Comparison of ENCODE assay signal across 18 mouse cellular contexts in genomic region chr13:56599511-56599910, GRCm38 (mm10). TPM values are rescaled to one million over a fixed set of nuclear protein-coding genes. Genes with fewer than 3 reads are reported as not detected.
DNase-seq lines count a peak whose midpoint lies in the region; ATAC-seq and TF ChIP-seq lines count a peak whose summit lies in the region.
"Had no signal": no experiment of that assay in that cellular context is flagged by ENCODE, and none has a peak within 500 bp of the region (broad histone marks: within the 10 kb centered on the region; RNA-seq: fewer than 3 reads in every experiment).

No protein-coding gene starts in this region.

- H3K4me1 ChIP-seq in forebrain, embryonic 10.5 days: peaks cover 39% of the 10 kb centered on the region
- H3K4me1 ChIP-seq in forebrain, embryonic 13.5 days: peaks cover 30% of the 10 kb centered on the region
- H3K4me1 ChIP-seq in kidney, embryonic 16.5 days (ENCODE audit: insufficient read depth, low read length): peaks cover 32% of the 10 kb centered on the region
- peaks cover 11% of the 10 kb centered on the region for H3K4me1 ChIP-seq in kidney, adult 2 months (ENCODE audit: control insufficient read depth, insufficient read depth, low read length)
- peaks cover 24% of the 10 kb centered on the region for H3K4me1 ChIP-seq in embryonic fibroblast, embryonic 13.5 days (ENCODE audit: control insufficient read depth, insufficient read depth, low read length)
- H3K4me1 ChIP-seq in stomach, embryonic 15.5 days: peaks cover 58% of the 10 kb centered on the region

- no peak for TF ChIP-seq CTCF in kidney, adult 2 months (conservative IDR thresholded peaks at IDR 0.05; ENCODE audit: insufficient read depth, insufficient read length, low read depth, low read length)
- TF ChIP-seq CTCF in embryonic fibroblast, embryonic 13.5 days (IDR thresholded peaks at IDR 0.05; ENCODE audit: borderline replicate concordance, insufficient read depth, low read length): no peak

- no peak overlapping the region for H3K9ac ChIP-seq in forebrain, embryonic 13.5 days
- no peak overlapping the region for H3K9ac ChIP-seq in kidney, embryonic 16.5 days (replicated peaks; ENCODE audit: low read length)
- H3K9ac ChIP-seq in stomach, embryonic 15.5 days: no peak overlapping the region
- H3K9ac ChIP-seq: forebrain, embryonic 12.5 days; liver, postnatal 0 days had no signal

- H3K4me3 ChIP-seq in forebrain, embryonic 10.5 days: no peak overlapping the region
- H3K4me3 ChIP-seq in forebrain, embryonic 13.5 days: no peak overlapping the region
- no peak overlapping the region for H3K4me3 ChIP-seq in kidney, embryonic 16.5 days (ENCODE audit: low read length)
- H3K4me3 ChIP-seq in kidney, adult 2 months (ENCODE audit: insufficient read depth, low read depth, low read length): no peak overlapping the region
- H3K4me3 ChIP-seq in embryonic fibroblast, embryonic 13.5 days (ENCODE audit: insufficient read depth, low read length): no peak overlapping the region
- no peak overlapping the region for H3K4me3 ChIP-seq in stomach, embryonic 15.5 days (replicated peaks)
- H3K4me3 ChIP-seq: forebrain, embryonic 12.5 days; gastrocnemius, adult 2 months had no signal

- no peaks in the 10 kb centered on the region for H3K36me3 ChIP-seq in forebrain, embryonic 10.5 days (replicated peaks)
- no peaks in the 10 kb centered on the region for H3K36me3 ChIP-seq in forebrain, embryonic 13.5 days (ENCODE audit: poor library complexity, severe bottlenecking)
- no peaks in the 10 kb centered on the region for H3K36me3 ChIP-seq in kidney, embryonic 16.5 days (ENCODE audit: insufficient read depth, low read length)
- no peaks in the 10 kb centered on the region for H3K36me3 ChIP-seq in kidney, adult 2 months (ENCODE audit: control insufficient read depth, insufficient read depth, low read length)
- H3K36me3 ChIP-seq in stomach, embryonic 15.5 days: no peaks in the 10 kb centered on the region
- H3K36me3 ChIP-seq: forebrain, embryonic 12.5 days had no signal

- TF ChIP-seq POLR2A in kidney, adult 2 months (IDR thresholded peaks at IDR 0.05; ENCODE audit: low read depth, low read length): no peak
- no peak for TF ChIP-seq POLR2A in embryonic fibroblast, embryonic 13.5 days (IDR thresholded peaks at IDR 0.05; ENCODE audit: low read depth, low read length)

- DNase-seq in forebrain, embryonic 10.5 days (ENCODE audit: extremely low spot score, low spot score): no peak
- DNase-seq in kidney, adult 2 months: no peak
- DNase-seq in left cerebral cortex, adult 18-20 months (ENCODE audit: low spot score in 2 of 2): no peak
- DNase-seq in gastrocnemius, postnatal 25 days: no peak
- DNase-seq: cerebellum, adult 11 months; kidney, adult 11 months; liver, postnatal 0 days had no signal

- ATAC-seq in forebrain, embryonic 13.5 days: no peak
- ATAC-seq in kidney, embryonic 16.5 days (ENCODE audit: low FRiP score, low TSS enrichment): no peak
- no peak for ATAC-seq in stomach, embryonic 15.5 days (ENCODE audit: insufficient read depth, low FRiP score, low read depth)
- ATAC-seq: liver, postnatal 0 days had no signal

- H3K27me3 ChIP-seq in forebrain, embryonic 10.5 days (ENCODE audit: poor library complexity, severe bottlenecking): 0 out of 2 replicates have a peak, but pooled peaks cover 5% of the 10 kb centered on the region
- no peaks in the 10 kb centered on the region for H3K27me3 ChIP-seq in forebrain, embryonic 13.5 days
- no peaks in the 10 kb centered on the region for H3K27me3 ChIP-seq in kidney, embryonic 16.5 days (ENCODE audit: insufficient read depth, low read length)
- H3K27me3 ChIP-seq in kidney, adult 2 months (replicated peaks; ENCODE audit: control insufficient read depth, insufficient read depth, low read length): no peaks in the 10 kb centered on the region
- H3K27me3 ChIP-seq in stomach, embryonic 15.5 days (replicated peaks): no peaks in the 10 kb centered on the region
- H3K27me3 ChIP-seq: forebrain, embryonic 12.5 days had no signal

- H3K9me3 ChIP-seq in forebrain, embryonic 10.5 days: no peaks in the 10 kb centered on the region
- no peaks in the 10 kb centered on the region for H3K9me3 ChIP-seq in forebrain, embryonic 13.5 days (replicated peaks)
- H3K9me3 ChIP-seq in kidney, embryonic 16.5 days (ENCODE audit: low read length): no peaks in the 10 kb centered on the region
- no peaks in the 10 kb centered on the region for H3K9me3 ChIP-seq in stomach, embryonic 15.5 days
- H3K9me3 ChIP-seq: forebrain, embryonic 12.5 days had no signal

- H3K27ac ChIP-seq in forebrain, embryonic 10.5 days: peak overlapping the region; percentile 73
- no peak overlapping the region for H3K27ac ChIP-seq in forebrain, embryonic 13.5 days
- H3K27ac ChIP-seq in kidney, embryonic 16.5 days (ENCODE audit: low read length): peak overlapping the region; percentile 77; the same call in 1 of the 2 replicates
- H3K27ac ChIP-seq in kidney, adult 2 months (ENCODE audit: insufficient read depth, low read depth, low read length): no peak overlapping the region
- peak overlapping the region; percentile 94 for H3K27ac ChIP-seq in embryonic fibroblast, embryonic 13.5 days (ENCODE audit: insufficient read depth, low read length)
- peak overlapping the region; percentile 88 for H3K27ac ChIP-seq in stomach, embryonic 15.5 days
- H3K27ac ChIP-seq: forebrain, embryonic 12.5 days had no signal

- WGBS in forebrain, embryonic 10.5 days: 88% methylated on average over 2 of the region's 2 CpGs
- WGBS in forebrain, embryonic 13.5 days: 90% methylated on average over 2 of the region's 2 CpGs
- WGBS in kidney, embryonic 16.5 days: 84% methylated on average over 2 of the region's 2 CpGs
- 94% methylated on average over 2 of the region's 2 CpGs for WGBS in kidney, adult 2 months
- 88% methylated on average over 2 of the region's 2 CpGs for WGBS in stomach, embryonic 15.5 days

- no peak overlapping the region for H3K4me2 ChIP-seq in forebrain, embryonic 13.5 days
- no peak overlapping the region for H3K4me2 ChIP-seq in kidney, embryonic 16.5 days (replicated peaks; ENCODE audit: low read depth, low read length)
- H3K4me2 ChIP-seq in stomach, embryonic 15.5 days: no peak overlapping the region
- H3K4me2 ChIP-seq: forebrain, embryonic 12.5 days had no signal

RNA-seq across cellular contexts. Expression of gene Tgfbi, which starts 9.8 kb away (rescaled TPM):
- 20.1 and 22.1 TPM in 2 replicates for polyA plus RNA-seq in forebrain, embryonic 10.5 days (2016; fragmentation: Nextera tagmentation; extraction: Ambion mirVana)
- 4.8 and 6.9 TPM in 2 replicates for polyA plus RNA-seq in forebrain, embryonic 13.5 days (2015; fragmentation: Nextera tagmentation; extraction: Ambion mirVana)
- polyA plus RNA-seq in kidney, embryonic 16.5 days (2015; fragmentation: Nextera tagmentation; extraction: Ambion mirVana): 133 and 135 TPM in 2 replicates
- polyA plus RNA-seq in kidney, adult 2 months (2012; rRNA removed): 18.8 and 20.8 TPM in 2 replicates
- polyA plus RNA-seq in embryonic fibroblast, embryonic 13.5 days (2011; ENCODE audit: insufficient read length, low read depth, missing spikeins): 64.4 and 125 TPM in 2 replicates
- polyA plus RNA-seq in stomach, embryonic 15.5 days (2015; fragmentation: Nextera tagmentation; extraction: Ambion mirVana): 158 and 165 TPM in 2 replicates
- 1 to 10 TPM; 3.4 to 4.0 TPM for total RNA-seq in left cerebral cortex, adult 18-20 months (2021)
- total RNA-seq in gastrocnemius, postnatal 25 days (2021): 10 to 100 TPM; 19.2 to 20.5 TPM

RNA-seq across cellular contexts. Expression of gene Lect2, which starts 51.2 kb away (rescaled TPM):
- not detected in 2 replicates for polyA plus RNA-seq in forebrain, embryonic 10.5 days (2016; fragmentation: Nextera tagmentation; extraction: Ambion mirVana)
- not detected in 2 replicates for polyA plus RNA-seq in forebrain, embryonic 13.5 days (2015; fragmentation: Nextera tagmentation; extraction: Ambion mirVana)
- polyA plus RNA-seq in kidney, embryonic 16.5 days (2015; fragmentation: Nextera tagmentation; extraction: Ambion mirVana): 1.1 and 1.2 TPM in 2 replicates
- 0.19 TPM in 2 replicates for polyA plus RNA-seq in kidney, adult 2 months (2012; rRNA removed)
- polyA plus RNA-seq in embryonic fibroblast, embryonic 13.5 days (2011; ENCODE audit: insufficient read length, low read depth, missing spikeins): not detected in 2 replicates
- 6.6 and 9.4 TPM in 2 replicates for polyA plus RNA-seq in stomach, embryonic 15.5 days (2015; fragmentation: Nextera tagmentation; extraction: Ambion mirVana)
- not detected for total RNA-seq in left cerebral cortex, adult 18-20 months (2021)
- total RNA-seq in gastrocnemius, postnatal 25 days (2021): not detected
- total RNA-seq: gastrocnemius, adult 2 months; heart, postnatal 14 days; layer of hippocampus, adult 8-10 months; left cerebral cortex, postnatal 14 days; megakaryocyte-erythroid progenitor cell, adult 5-6 weeks had no signal
- polyA plus RNA-seq: forebrain, embryonic 12.5 days; urinary bladder, adult 2 months had no signal

Comparison
In these comparisons a context has a peak if more than half of its experiments do, and no peak if none do; other contexts are left out.
1. H3K27ac ChIP-seq: peak in forebrain, embryonic 10.5 days (single experiment), kidney, embryonic 16.5 days (single experiment), embryonic fibroblast, embryonic 13.5 days (single experiment) and stomach, embryonic 15.5 days (single experiment); none in forebrain, embryonic 13.5 days (single experiment) and kidney, adult 2 months (single experiment).